Mouse (Mus musculus): Measurements from ENCODE around the gene Rbfox3. TPM values are rescaled to one million over a fixed set of nuclear protein-coding genes. Genes with fewer than 3 reads are reported as not detected.

The Rbfox3 gene
- polyA plus RNA-seq, 1 experiment from 2014 or later: 0.09 TPM

- Histone ChIP-seq H3K9me3 (ENCODE audit: control insufficient read depth, low read length) (no peaks in the 10 kb centered on the region), H3K36me3 (ENCODE audit: control insufficient read depth, insufficient read depth, low read length) (no peaks in the 10 kb centered on the region), H3K27me3 (ENCODE audit: control insufficient read depth, insufficient read depth, low read length) (no peaks in the 10 kb centered on the region), H3K9ac (ENCODE audit: low read length) (no peak overlapping the region), H3K27ac (replicated peaks in 1 of 2; ENCODE audit: control insufficient read depth in 1 of 2, insufficient read depth in 1 of 2, low read depth in 2 of 2, low read length in 2 of 2) (no peak overlapping the region), H3K4me2 (ENCODE audit: low read length) (no peak overlapping the region), H3K4me3 (ENCODE audit: control insufficient read depth in 1 of 2, insufficient read depth in 1 of 2, low read depth in 1 of 2, low read length in 2 of 2) (no peak overlapping the region), H3K4me1 (ENCODE audit: control insufficient read depth in 2 of 2, insufficient read depth in 2 of 2, low read length in 2 of 2) (no peaks in the 10 kb centered on the region)
- no peak for ATAC-seq (ENCODE audit: insufficient number of reproducible peaks, insufficient read depth, low FRiP score, low read depth)
- 90% methylated on average over 7 of the region's 7 CpGs for WGBS
These were observed 100.0 kb downstream of the Rbfox3 start for GRCm38 (mm10) chr11:118811404-118811803.

DNA sequence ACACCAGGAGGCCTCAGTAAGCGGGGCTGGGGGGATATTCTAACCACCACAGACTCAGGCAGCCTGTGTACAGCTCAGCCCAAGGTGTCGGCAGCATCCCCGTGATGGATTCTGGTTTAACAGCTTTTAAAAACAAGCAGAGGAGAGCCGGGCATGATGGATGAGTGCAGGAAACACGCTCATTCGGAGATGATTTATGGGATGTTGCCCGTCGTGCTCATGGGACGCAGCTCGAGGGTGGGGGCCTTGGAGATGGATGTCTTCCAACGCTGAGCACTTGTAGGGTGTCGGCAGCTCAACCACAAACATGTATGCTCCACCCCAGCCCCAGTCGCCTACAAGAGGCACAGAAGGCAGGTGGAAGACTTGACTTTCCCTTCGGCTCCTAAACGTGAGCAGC, 103.9 kb downstream of the Rbfox3 start:
- no peak overlapping the region for H3K4me3 ChIP-seq (ENCODE audit: control insufficient read depth in 1 of 2, insufficient read depth in 1 of 2, low read depth in 1 of 2, low read length in 2 of 2)
- no peaks in the 10 kb centered on the region; a peak in 1 of 4 replicates for H3K4me1 ChIP-seq (ENCODE audit: control insufficient read depth in 2 of 2, insufficient read depth in 2 of 2, low read length in 2 of 2)
- ATAC-seq (ENCODE audit: insufficient number of reproducible peaks, insufficient read depth, low FRiP score, low read depth): no peak
- H3K27ac ChIP-seq (replicated peaks in 1 of 2; ENCODE audit: control insufficient read depth in 1 of 2, insufficient read depth in 1 of 2, low read depth in 2 of 2, low read length in 2 of 2): no peak overlapping the region
- no peaks in the 10 kb centered on the region for H3K36me3 ChIP-seq (ENCODE audit: control insufficient read depth, insufficient read depth, low read length)
- H3K9me3 ChIP-seq (ENCODE audit: control insufficient read depth, low read length): no peaks in the 10 kb centered on the region
- 67% methylated on average over 15 of the region's 15 CpGs for WGBS
- H3K27me3 ChIP-seq (ENCODE audit: control insufficient read depth, insufficient read depth, low read length): no peaks in the 10 kb centered on the region
- no peak overlapping the region for H3K4me2 ChIP-seq (ENCODE audit: low read length)
- H3K9ac ChIP-seq (ENCODE audit: low read length): no peak overlapping the region

- 57% methylated on average over 8 of the region's 8 CpGs for WGBS
- no peaks in the 10 kb centered on the region for H3K27me3 ChIP-seq (ENCODE audit: control insufficient read depth, insufficient read depth, low read length)
- no peak overlapping the region for H3K4me3 ChIP-seq (ENCODE audit: control insufficient read depth in 1 of 2, insufficient read depth in 1 of 2, low read depth in 1 of 2, low read length in 2 of 2)
- H3K4me1 ChIP-seq (ENCODE audit: control insufficient read depth in 2 of 2, insufficient read depth in 2 of 2, low read length in 2 of 2): peaks cover 15 to 16% of the 10 kb centered on the region in 2 experiments
- H3K4me2 ChIP-seq (ENCODE audit: low read length): no peak overlapping the region
- H3K36me3 ChIP-seq (ENCODE audit: control insufficient read depth, insufficient read depth, low read length): no peaks in the 10 kb centered on the region
- H3K9ac ChIP-seq (ENCODE audit: low read length): no peak overlapping the region
- peak; percentile 47 for ATAC-seq (ENCODE audit: insufficient number of reproducible peaks, insufficient read depth, low FRiP score, low read depth)
- H3K27ac ChIP-seq (replicated peaks in 1 of 2; ENCODE audit: control insufficient read depth in 1 of 2, insufficient read depth in 1 of 2, low read depth in 2 of 2, low read length in 2 of 2): no peak overlapping the region
- no peaks in the 10 kb centered on the region for H3K9me3 ChIP-seq (ENCODE audit: control insufficient read depth, low read length)
These were observed 116.4 kb downstream of the Rbfox3 start for GRCm38 (mm10) chr11:118794856-118795602.

DNA sequence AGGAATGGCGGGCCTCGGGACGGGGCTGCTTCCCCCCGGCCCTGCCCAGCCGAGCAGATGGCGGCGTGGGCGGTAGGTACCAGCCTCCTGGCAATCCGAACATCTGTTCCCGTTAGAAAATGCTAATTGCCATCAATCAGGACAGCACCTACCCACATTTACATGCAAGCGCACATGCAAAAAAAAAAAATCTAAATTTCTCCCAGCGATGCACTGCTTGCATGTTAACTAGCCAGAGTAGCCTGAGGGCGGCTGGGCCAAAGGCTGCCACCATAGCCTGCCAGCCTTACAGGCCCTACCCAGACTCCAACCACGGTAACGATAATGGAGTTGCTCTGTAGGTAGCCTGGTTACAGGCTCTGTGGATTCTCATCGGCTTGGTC, 117.8 kb downstream of the Rbfox3 start:
- Histone ChIP-seq H3K4me3 (ENCODE audit: control insufficient read depth in 1 of 2, insufficient read depth in 1 of 2, low read depth in 1 of 2, low read length in 2 of 2) (no peak overlapping the region), H3K4me2 (ENCODE audit: low read length) (no peak overlapping the region), H3K27ac (replicated peaks in 1 of 2; ENCODE audit: control insufficient read depth in 1 of 2, insufficient read depth in 1 of 2, low read depth in 2 of 2, low read length in 2 of 2) (no peak overlapping the region), H3K9me3 (ENCODE audit: control insufficient read depth, low read length) (no peaks in the 10 kb centered on the region), H3K36me3 (ENCODE audit: control insufficient read depth, insufficient read depth, low read length) (no peaks in the 10 kb centered on the region), H3K4me1 (ENCODE audit: control insufficient read depth in 2 of 2, insufficient read depth in 2 of 2, low read length in 2 of 2) (peaks cover 15 to 16% of the 10 kb centered on the region in 2 experiments), H3K27me3 (ENCODE audit: control insufficient read depth, insufficient read depth, low read length) (no peaks in the 10 kb centered on the region), H3K9ac (ENCODE audit: low read length) (no peak overlapping the region)
- no peak for ATAC-seq (ENCODE audit: insufficient number of reproducible peaks, insufficient read depth, low FRiP score, low read depth)
- 91% methylated on average over 16 of the region's 16 CpGs for WGBS

GRCm38 (mm10) chr11:118792916-118793638, 118.3 kb downstream of the Rbfox3 start:
- Histone ChIP-seq H3K27ac (replicated peaks in 1 of 2; ENCODE audit: control insufficient read depth in 1 of 2, insufficient read depth in 1 of 2, low read depth in 2 of 2, low read length in 2 of 2) (no peak overlapping the region), H3K4me3 (ENCODE audit: control insufficient read depth in 1 of 2, insufficient read depth in 1 of 2, low read depth in 1 of 2, low read length in 2 of 2) (no peak overlapping the region), H3K9ac (ENCODE audit: low read length) (no peak overlapping the region), H3K4me1 (ENCODE audit: control insufficient read depth in 2 of 2, insufficient read depth in 2 of 2, low read length in 2 of 2) (peaks cover 15 to 16% of the 10 kb centered on the region in 2 experiments), H3K27me3 (ENCODE audit: control insufficient read depth, insufficient read depth, low read length) (no peaks in the 10 kb centered on the region), H3K9me3 (ENCODE audit: control insufficient read depth, low read length) (peaks cover 1% of the 10 kb centered on the region; the same call in 1 of the 2 replicates), H3K4me2 (ENCODE audit: low read length) (no peak overlapping the region), H3K36me3 (ENCODE audit: control insufficient read depth, insufficient read depth, low read length) (no peaks in the 10 kb centered on the region)
- no peak for ATAC-seq (ENCODE audit: insufficient number of reproducible peaks, insufficient read depth, low FRiP score, low read depth)
- WGBS: 83% methylated on average over 10 of the region's 10 CpGs

DNA sequence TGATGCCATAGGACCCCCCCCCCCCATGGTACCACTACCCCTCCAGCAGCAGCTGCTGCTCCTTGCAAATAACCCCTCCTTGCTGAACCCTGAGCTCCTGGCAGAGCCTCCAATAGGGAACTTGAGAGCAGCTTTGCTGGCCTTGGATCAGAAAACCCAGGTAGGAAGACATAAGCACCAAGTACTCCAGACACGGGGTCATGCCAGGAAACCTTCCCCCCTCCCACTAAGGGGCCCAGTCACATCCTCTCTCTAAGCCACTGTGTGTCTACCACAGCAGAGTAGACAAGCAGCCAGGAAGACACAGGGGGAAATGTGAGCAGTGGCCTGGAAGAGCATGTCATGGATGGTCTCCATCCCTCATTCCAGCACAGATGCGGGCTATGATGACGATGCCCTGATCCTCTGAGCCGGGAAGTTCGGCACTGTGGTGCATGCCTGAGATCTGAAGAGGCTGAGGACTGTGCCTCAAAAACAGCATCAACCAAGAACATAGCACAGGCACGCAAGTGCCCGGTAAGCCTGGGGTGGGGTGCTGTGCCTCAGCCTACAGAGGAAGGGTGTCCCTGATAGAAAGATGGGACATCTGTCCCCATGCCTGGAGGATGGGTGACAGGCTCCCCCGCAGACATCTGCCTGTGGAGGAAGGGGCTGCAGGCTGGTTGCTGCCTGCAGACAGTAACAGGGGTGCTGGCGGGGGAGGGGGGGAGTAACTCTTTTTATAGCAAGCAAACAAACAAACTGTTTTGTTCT, 119.1 kb downstream of the Rbfox3 start:
- Histone ChIP-seq H3K27me3 (ENCODE audit: control insufficient read depth, insufficient read depth, low read length) (no peaks in the 10 kb centered on the region), H3K4me1 (ENCODE audit: control insufficient read depth in 2 of 2, insufficient read depth in 2 of 2, low read length in 2 of 2) (peaks cover 15 to 16% of the 10 kb centered on the region in 2 experiments), H3K27ac (replicated peaks in 1 of 2; ENCODE audit: control insufficient read depth in 1 of 2, insufficient read depth in 1 of 2, low read depth in 2 of 2, low read length in 2 of 2) (no peak overlapping the region), H3K9ac (ENCODE audit: low read length) (no peak overlapping the region), H3K9me3 (ENCODE audit: control insufficient read depth, low read length) (peaks cover 7% of the 10 kb centered on the region; the same call in 1 of the 2 replicates), H3K4me2 (ENCODE audit: low read length) (no peak overlapping the region), H3K4me3 (ENCODE audit: control insufficient read depth in 1 of 2, insufficient read depth in 1 of 2, low read depth in 1 of 2, low read length in 2 of 2) (no peak overlapping the region), H3K36me3 (ENCODE audit: control insufficient read depth, insufficient read depth, low read length) (no peaks in the 10 kb centered on the region)
- ATAC-seq (ENCODE audit: insufficient number of reproducible peaks, insufficient read depth, low FRiP score, low read depth): no peak
- 71% methylated on average over 9 of the region's 9 CpGs for WGBS

DNA sequence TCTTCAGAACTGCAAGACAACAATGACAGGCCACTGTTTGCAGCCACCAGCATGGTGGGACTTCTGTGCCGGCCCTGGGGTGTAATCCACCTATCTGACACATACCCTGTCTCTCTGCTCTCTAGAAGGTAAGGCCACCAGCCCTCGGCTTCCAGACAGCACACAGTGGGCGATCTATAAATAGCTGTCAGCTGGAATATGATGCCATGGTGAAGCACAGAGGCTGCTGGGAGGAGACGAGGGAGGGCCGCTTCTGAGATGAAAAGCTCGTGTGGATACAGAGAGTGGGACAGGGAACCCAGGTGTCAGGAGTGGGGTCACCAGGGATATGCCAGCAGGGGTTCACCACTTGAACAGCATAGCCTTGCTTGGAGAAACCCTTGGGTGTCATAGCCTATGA, 120.0 kb downstream of the Rbfox3 start:
- ATAC-seq (ENCODE audit: insufficient number of reproducible peaks, insufficient read depth, low FRiP score, low read depth): 0 out of 2 replicates have a peak, but pooled peaks have one; percentile 32
- no peak overlapping the region for H3K4me3 ChIP-seq (ENCODE audit: control insufficient read depth in 1 of 2, insufficient read depth in 1 of 2, low read depth in 1 of 2, low read length in 2 of 2)
- no peaks in the 10 kb centered on the region for H3K27me3 ChIP-seq (ENCODE audit: control insufficient read depth, insufficient read depth, low read length)
- H3K4me1 ChIP-seq (ENCODE audit: control insufficient read depth in 2 of 2, insufficient read depth in 2 of 2, low read length in 2 of 2): peaks cover 15 to 16% of the 10 kb centered on the region in 2 experiments
- no peaks in the 10 kb centered on the region for H3K36me3 ChIP-seq (ENCODE audit: control insufficient read depth, insufficient read depth, low read length)
- 12% methylated on average over 6 of the region's 6 CpGs for WGBS
- H3K9me3 ChIP-seq (ENCODE audit: control insufficient read depth, low read length): peaks cover 7% of the 10 kb centered on the region; the same call in 1 of the 2 replicates
- peak overlapping the region; percentile 69 to 74 for H3K27ac ChIP-seq (replicated peaks in 1 of 2; ENCODE audit: control insufficient read depth in 1 of 2, insufficient read depth in 1 of 2, low read depth in 2 of 2, low read length in 2 of 2)
- peak overlapping the region; percentile 50; the same call in 1 of the 2 replicates for H3K9ac ChIP-seq (ENCODE audit: low read length)
- 0 out of 2 replicates have a peak overlapping the region, but pooled peaks have one; percentile 14 for H3K4me2 ChIP-seq (ENCODE audit: low read length)

All from heart, embryonic 14.5 days (tissue).